Mouse (Mus musculus) gonadal fat pad, adult 2 months (tissue): ENCODE data around the gene Gm44790. TPM values are rescaled to one million over a fixed set of nuclear protein-coding genes. Genes with fewer than 3 reads are reported as not detected.
"Not testable (repeated sequence)": the region's sequence is repeated elsewhere in the genome, so short reads cannot be mapped to it uniquely, and the experiment has no call there.

ENCODE experiments used
- DNase-seq: peaks from one replicate; pipeline ENCODE4 v3.0.0-alpha.2; 2012; ENCODE audit warnings: low read depth
- polyA plus RNA-seq: library from polyadenylated mRNA; depleted of rRNA; stranded (reverse); fragments of >200 nt; gene quantifications from 2 replicates; pipeline ENCODE4 v1.2.3, GENCODE M21; 2012; rRNA removed

Gene Gm44790
- polyA plus RNA-seq, result 4.3 and 9.1 TPM in 2 replicates

GRCm38 (mm10) chr6:86426358-86426757 is at the start of gene Gm44790:
Gene Gm44790, plus strand, starts transcription at chr6:86426658.
- no peak for DNase-seq

GRCm38 (mm10) chr6:86378341-86378740 is 48.1 kb upstream of the Gm44790 start:
- DNase-seq, result no peak

- DNase-seq, result not testable (repeated sequence)
These were observed 46.3 kb upstream of the Gm44790 start for GRCm38 (mm10) chr6:86380112-86380511.

- DNase-seq, result no peak
These were observed 43.9 kb upstream of the Gm44790 start for GRCm38 (mm10) chr6:86382551-86382950.

GRCm38 (mm10) chr6:86383370-86383769 is 43.1 kb upstream of the Gm44790 start:
- DNase-seq, result no peak

- no peak for DNase-seq
These were observed 41.8 kb upstream of the Gm44790 start for GRCm38 (mm10) chr6:86384692-86385091.

GRCm38 (mm10) chr6:86385362-86386104 is 40.9 kb upstream of the Gm44790 start:
- DNase-seq, result no peak

GRCm38 (mm10) chr6:86387313-86387712 is 39.1 kb upstream of the Gm44790 start:
- no peak for DNase-seq

GRCm38 (mm10) chr6:86388461-86388860 is 38.0 kb upstream of the Gm44790 start:
- DNase-seq, result no peak

GRCm38 (mm10) chr6:86391326-86391725 is 35.1 kb upstream of the Gm44790 start:
- DNase-seq, result no peak

GRCm38 (mm10) chr6:86393187-86393586 is 33.3 kb upstream of the Gm44790 start:
- DNase-seq, result no peak

GRCm38 (mm10) chr6:86394078-86394720 is 32.3 kb upstream of the Gm44790 start:
- no peak for DNase-seq

GRCm38 (mm10) chr6:86395021-86395420 is 31.4 kb upstream of the Gm44790 start:
- no peak for DNase-seq

- no peak for DNase-seq
These were observed 30.5 kb upstream of the Gm44790 start for GRCm38 (mm10) chr6:86395969-86396368.

- no peak for DNase-seq
These were observed 29.7 kb upstream of the Gm44790 start, which contains the start of gene Pcyox1 for GRCm38 (mm10) chr6:86396581-86397256. Gene Pcyox1, minus strand, starts transcription at chr6:86397154.

- no peak for DNase-seq
These were observed 29.0 kb upstream of the Gm44790 start for GRCm38 (mm10) chr6:86397257-86397980.

GRCm38 (mm10) chr6:86398986-86399385 is 27.5 kb upstream of the Gm44790 start:
- DNase-seq, result no peak

- no peak for DNase-seq
These were observed 26.5 kb upstream of the Gm44790 start for GRCm38 (mm10) chr6:86399995-86400394.

GRCm38 (mm10) chr6:86400972-86401371 is 25.5 kb upstream of the Gm44790 start:
- DNase-seq, result no peak

- DNase-seq, result no peak
These were observed 23.5 kb upstream of the Gm44790 start for GRCm38 (mm10) chr6:86402681-86403607.

GRCm38 (mm10) chr6:86403728-86404099 is 22.7 kb upstream of the Gm44790 start:
- DNase-seq, result no peak
